Mouse (Mus musculus): Measurements from ENCODE around the gene Wbp11. TPM values are rescaled to one million over a fixed set of nuclear protein-coding genes. Genes with fewer than 3 reads are reported as not detected.

The Wbp11 gene
- total and polyA plus RNA-seq, 3 experiments, result 43.5 to 411 (median 294) TPM

GRCm38 (mm10) chr6:136792884-136793758 lies 34.9 kb downstream of the Wbp11 start:
- Histone ChIP-seq H3K4me3 (ENCODE audit: control insufficient read depth in 1 of 2, insufficient read depth in 1 of 2, low read depth in 2 of 2, low read length in 2 of 2) (no peak overlapping the region), H3K9me3 (replicated peaks; ENCODE audit: insufficient read depth, low read length) (no peaks in the 10 kb centered on the region), H3K9ac (ENCODE audit: control insufficient read depth, low read depth, low read length, poor library complexity, severe bottlenecking) (no peak overlapping the region), H3K27ac (ENCODE audit: control insufficient read depth, low read depth, low read length) (no peak overlapping the region), H3K79me2 (ENCODE audit: control insufficient read depth, insufficient read depth, low read length, poor library complexity) (no peaks in the 10 kb centered on the region), H3K4me1 (ENCODE audit: control insufficient read depth in 1 of 2, insufficient read depth in 2 of 2, low read length in 2 of 2) (peaks cover 0 to 5% of the 10 kb centered on the region in 2 experiments; a peak in 2 of 4 replicates), H3K27me3 (ENCODE audit: control insufficient read depth in 1 of 2, insufficient read depth in 2 of 2, low read length in 2 of 2) (no peaks in the 10 kb centered on the region), H3K36me3 (ENCODE audit: control insufficient read depth in 1 of 2, insufficient read depth in 2 of 2, low read length in 2 of 2) (no peaks in the 10 kb centered on the region)
- no peak for TF ChIP-seq CTCF (IDR thresholded peaks at IDR 0.05 in 2 of 3, conservative IDR thresholded peaks at IDR 0.05 in 1 of 3; ENCODE audit: control insufficient read depth in 1 of 3, insufficient read depth in 1 of 3, low read depth in 2 of 3, low read length in 3 of 3, poor library complexity in 1 of 3, severe bottlenecking in 1 of 3)
- no peak for TF ChIP-seq USF2 (IDR thresholded peaks at IDR 0.05; ENCODE audit: borderline replicate concordance in 1 of 2, insufficient read depth in 1 of 2, low read depth in 1 of 2, low read length in 2 of 2)
- TF ChIP-seq POLR2AphosphoS2 (IDR thresholded peaks at IDR 0.05; ENCODE audit: low read length), result no peak
- no peak for TF ChIP-seq SMC3 (IDR thresholded peaks at IDR 0.05; ENCODE audit: low read depth, low read length)
- no peak for TF ChIP-seq MYB (IDR thresholded peaks at IDR 0.05; ENCODE audit: low read depth, low read length)
- TF ChIP-seq GATA1 (IDR thresholded peaks at IDR 0.05; ENCODE audit: low read depth, low read length), result no peak
- no peak for TF ChIP-seq ZC3H11A (IDR thresholded peaks at IDR 0.05; ENCODE audit: low read depth, low read length)
- no peak for DNase-seq (ENCODE audit: low read depth, low spot score)

- Histone ChIP-seq H3K36me3 (ENCODE audit: control insufficient read depth in 1 of 2, insufficient read depth in 2 of 2, low read length in 2 of 2) (no peaks in the 10 kb centered on the region), H3K4me3 (ENCODE audit: control insufficient read depth in 1 of 2, insufficient read depth in 1 of 2, low read depth in 2 of 2, low read length in 2 of 2) (no peak overlapping the region), H3K9me3 (replicated peaks; ENCODE audit: insufficient read depth, low read length) (no peaks in the 10 kb centered on the region), H3K27me3 (ENCODE audit: control insufficient read depth in 1 of 2, insufficient read depth in 2 of 2, low read length in 2 of 2) (no peaks in the 10 kb centered on the region), H3K4me1 (ENCODE audit: control insufficient read depth in 1 of 2, insufficient read depth in 2 of 2, low read length in 2 of 2) (no peaks in the 10 kb centered on the region), H3K27ac (ENCODE audit: control insufficient read depth, low read depth, low read length) (no peak overlapping the region), H3K79me2 (ENCODE audit: control insufficient read depth, insufficient read depth, low read length, poor library complexity) (no peaks in the 10 kb centered on the region), H3K9ac (ENCODE audit: control insufficient read depth, low read depth, low read length, poor library complexity, severe bottlenecking) (no peak overlapping the region)
- TF ChIP-seq CHD2 (IDR thresholded peaks at IDR 0.05; ENCODE audit: low read length), result no peak
- TF ChIP-seq RAD21 (IDR thresholded peaks at IDR 0.05; ENCODE audit: low read depth, low read length), result no peak
- TF ChIP-seq MAFK (IDR thresholded peaks at IDR 0.05; ENCODE audit: borderline replicate concordance, low read depth, low read length), result no peak
- no peak for TF ChIP-seq MXI1 (IDR thresholded peaks at IDR 0.05; ENCODE audit: low read depth, low read length)
- no peak for TF ChIP-seq KAT2A (conservative IDR thresholded peaks at IDR 0.05; ENCODE audit: low read depth, low read length)
- TF ChIP-seq MAZ (IDR thresholded peaks at IDR 0.05; ENCODE audit: low read depth, low read length), result no peak
- no peak for TF ChIP-seq GATA1 (IDR thresholded peaks at IDR 0.05; ENCODE audit: low read depth, low read length)
- no peak for TF ChIP-seq UBTF (IDR thresholded peaks at IDR 0.05; ENCODE audit: borderline replicate concordance, insufficient read depth, low read depth, low read length)
- no peak for TF ChIP-seq ZNF384 (IDR thresholded peaks at IDR 0.05; ENCODE audit: low read depth, low read length)
- no peak for TF ChIP-seq ZKSCAN1 (IDR thresholded peaks at IDR 0.05; ENCODE audit: low read depth, low read length)
- no peak for TF ChIP-seq ZMIZ1 (IDR thresholded peaks at IDR 0.05; ENCODE audit: low read depth, low read length)
- TF ChIP-seq POLR2A (IDR thresholded peaks at IDR 0.05; ENCODE audit: control insufficient read depth in 1 of 2, insufficient read depth in 1 of 2, low read depth in 1 of 2, low read length in 2 of 2, poor library complexity in 1 of 2), result no peak
- TF ChIP-seq JUND (IDR thresholded peaks at IDR 0.05; ENCODE audit: low read depth, low read length), result no peak
- no peak for TF ChIP-seq MEF2A (IDR thresholded peaks at IDR 0.05; ENCODE audit: extremely low read depth, insufficient replicate concordance, low read depth, low read length, poor library complexity, severe bottlenecking)
- TF ChIP-seq USF2 (IDR thresholded peaks at IDR 0.05; ENCODE audit: borderline replicate concordance in 1 of 2, insufficient read depth in 1 of 2, low read depth in 1 of 2, low read length in 2 of 2), result no peak
- no peak for TF ChIP-seq TBP (IDR thresholded peaks at IDR 0.05; ENCODE audit: low read depth, low read length)
- no peak for DNase-seq (ENCODE audit: low read depth, low spot score)
Measured at GRCm38 (mm10) chr6:136789391-136789971, 38.6 kb downstream of the Wbp11 start.

Measured in MEL (cell line).